Mouse (Mus musculus) cerebellum, postnatal 36 days (tissue): ENCODE measurements around the gene Ypel3.
A peak's percentile ranks its signal among the peaks of the same experiment; 100 is the strongest.

Experiments used
- DNase-seq, 2 experiments: peaks; one replicate each; pipeline ENCODE4 v3.0.0; 2021 to 2022; ENCODE audit warnings: mixed read lengths in 2 of 2

Ypel3 gene

GRCm38 (mm10) chr7:126817595-126817994 lies 40.8 kb downstream of the Ypel3 start:
- DNase-seq, result no peak

GRCm38 (mm10) chr7:126818818-126819217 lies 42.1 kb downstream of the Ypel3 start:
- no peak for DNase-seq

GRCm38 (mm10) chr7:126821835-126822511 lies 45.2 kb downstream of the Ypel3 start:
- peak; percentile 90 to 94 for DNase-seq

- peak; percentile 53 to 56 for DNase-seq
Measured at GRCm38 (mm10) chr7:126822741-126823140, 46.0 kb downstream of the Ypel3 start.

- peak; percentile 58 to 65 for DNase-seq
Measured at GRCm38 (mm10) chr7:126823202-126823711, 46.5 kb downstream of the Ypel3 start.

GRCm38 (mm10) chr7:126823940-126824339 lies 47.2 kb downstream of the Ypel3 start:
- peak in 1 of 2 experiments; percentile 29 for DNase-seq

GRCm38 (mm10) chr7:126825403-126825802 lies 48.6 kb downstream of the Ypel3 start:
- DNase-seq, result no peak

- DNase-seq, result no peak
Measured at GRCm38 (mm10) chr7:126825952-126826351, 49.2 kb downstream of the Ypel3 start.
